Mouse (Mus musculus): Measurements from ENCODE around the gene Mtx1. TPM values are rescaled to one million over a fixed set of nuclear protein-coding genes. Genes with fewer than 3 reads are reported as not detected.
A peak's percentile ranks its signal among the peaks of the same experiment; 100 is the strongest.

Gene Mtx1
- polyA plus RNA-seq, 1 experiment, result 66.4 TPM

GRCm38 (mm10) chr3:89215853-89216252 is 11.0 kb downstream of the Mtx1 start:
- no peak overlapping the region for H3K4me3 ChIP-seq (replicated peaks; ENCODE audit: control insufficient read depth, low read depth, low read length)
- TF ChIP-seq POLR2A (IDR thresholded peaks at IDR 0.05; ENCODE audit: borderline replicate concordance, control insufficient read depth, low read depth, low read length), result no peak
- peak; percentile 91 for TF ChIP-seq CTCF (IDR thresholded peaks at IDR 0.05; ENCODE audit: control insufficient read depth, insufficient read depth, low read length)
- under 1% methylated on average over 6 of the region's 6 CpGs for WGBS
- no peak overlapping the region for H3K27ac ChIP-seq (ENCODE audit: control insufficient read depth, insufficient read depth, low read depth, low read length, poor library complexity)
- H3K4me1 ChIP-seq (ENCODE audit: control insufficient read depth, insufficient read depth, low read length), result peaks cover 2% of the 10 kb centered on the region; the same call in 1 of the 2 replicates

- Histone ChIP-seq H3K4me3 (replicated peaks; ENCODE audit: control insufficient read depth, low read depth, low read length) (peak within 1 kb of the TSS; percentile 80), H3K27ac (ENCODE audit: control insufficient read depth, insufficient read depth, low read depth, low read length, poor library complexity) (peak within 1 kb of the TSS; percentile 52), H3K4me1 (ENCODE audit: control insufficient read depth, insufficient read depth, low read length) (peaks cover 2% of the 10 kb centered on the region; the same call in 1 of the 2 replicates)
- TF ChIP-seq POLR2A (IDR thresholded peaks at IDR 0.05; ENCODE audit: borderline replicate concordance, control insufficient read depth, low read depth, low read length) (no peak), CTCF (IDR thresholded peaks at IDR 0.05; ENCODE audit: control insufficient read depth, insufficient read depth, low read length) (no peak)
- 7% methylated on average over 19 of the region's 19 CpGs for WGBS
These were observed 12.0 kb downstream of the Mtx1 start, which contains the start of gene Thbs3 for GRCm38 (mm10) chr3:89214681-89215411. TSS of gene Thbs3 (plus strand) at chr3:89215180.

- no peak for TF ChIP-seq CTCF (IDR thresholded peaks at IDR 0.05; ENCODE audit: control insufficient read depth, insufficient read depth, low read length)
- TF ChIP-seq POLR2A (IDR thresholded peaks at IDR 0.05; ENCODE audit: borderline replicate concordance, control insufficient read depth, low read depth, low read length), result peak; percentile 63; the same call in 1 of the 2 replicates
These were observed 12.9 kb downstream of the Mtx1 start for GRCm38 (mm10) chr3:89213803-89214530.

GRCm38 (mm10) chr3:89210731-89211130 is 16.2 kb downstream of the Mtx1 start:
- WGBS, result 63% methylated on average over 7 of the region's 7 CpGs
- peaks cover 2% of the 10 kb centered on the region; the same call in 1 of the 2 replicates for H3K4me1 ChIP-seq (ENCODE audit: control insufficient read depth, insufficient read depth, low read length)
- H3K4me3 ChIP-seq (replicated peaks; ENCODE audit: control insufficient read depth, low read depth, low read length), result no peak overlapping the region
- TF ChIP-seq POLR2A (IDR thresholded peaks at IDR 0.05; ENCODE audit: borderline replicate concordance, control insufficient read depth, low read depth, low read length), result no peak
- no peak for TF ChIP-seq CTCF (IDR thresholded peaks at IDR 0.05; ENCODE audit: control insufficient read depth, insufficient read depth, low read length)
- H3K27ac ChIP-seq (ENCODE audit: control insufficient read depth, insufficient read depth, low read depth, low read length, poor library complexity), result no peak overlapping the region

More at GRCm38 (mm10) chr3:89213803-89214530, 12.9 kb downstream of the Mtx1 start:
- H3K4me1 ChIP-seq (ENCODE audit: control insufficient read depth, insufficient read depth, low read length), result peaks cover 2% of the 10 kb centered on the region; the same call in 1 of the 2 replicates
- H3K27ac ChIP-seq (ENCODE audit: control insufficient read depth, insufficient read depth, low read depth, low read length, poor library complexity), result peak overlapping the region; percentile 52
- WGBS, result under 1% methylated on average over 69 of the region's 69 CpGs
- peak overlapping the region; percentile 80 for H3K4me3 ChIP-seq (replicated peaks; ENCODE audit: control insufficient read depth, low read depth, low read length)

GRCm38 (mm10) chr3:89210162-89210561 is 16.7 kb downstream of the Mtx1 start:
- Histone ChIP-seq H3K4me3 (replicated peaks; ENCODE audit: control insufficient read depth, low read depth, low read length) (no peak overlapping the region), H3K4me1 (ENCODE audit: control insufficient read depth, insufficient read depth, low read length) (no peaks in the 10 kb centered on the region), H3K27ac (ENCODE audit: control insufficient read depth, insufficient read depth, low read depth, low read length, poor library complexity) (no peak overlapping the region)
- TF ChIP-seq POLR2A (IDR thresholded peaks at IDR 0.05; ENCODE audit: borderline replicate concordance, control insufficient read depth, low read depth, low read length) (no peak), CTCF (IDR thresholded peaks at IDR 0.05; ENCODE audit: control insufficient read depth, insufficient read depth, low read length) (no peak)
- WGBS, result 67% methylated on average over 13 of the region's 13 CpGs

GRCm38 (mm10) chr3:89209731-89210130 is 17.2 kb downstream of the Mtx1 start:
- 86% methylated on average over 7 of the region's 7 CpGs for WGBS
- Histone ChIP-seq H3K4me1 (ENCODE audit: control insufficient read depth, insufficient read depth, low read length) (no peaks in the 10 kb centered on the region), H3K27ac (ENCODE audit: control insufficient read depth, insufficient read depth, low read depth, low read length, poor library complexity) (no peak overlapping the region), H3K4me3 (replicated peaks; ENCODE audit: control insufficient read depth, low read depth, low read length) (no peak overlapping the region)
- TF ChIP-seq POLR2A (IDR thresholded peaks at IDR 0.05; ENCODE audit: borderline replicate concordance, control insufficient read depth, low read depth, low read length) (no peak), CTCF (IDR thresholded peaks at IDR 0.05; ENCODE audit: control insufficient read depth, insufficient read depth, low read length) (no peak)

- Histone ChIP-seq H3K4me3 (replicated peaks; ENCODE audit: control insufficient read depth, low read depth, low read length) (no peak overlapping the region), H3K4me1 (ENCODE audit: control insufficient read depth, insufficient read depth, low read length) (no peaks in the 10 kb centered on the region), H3K27ac (ENCODE audit: control insufficient read depth, insufficient read depth, low read depth, low read length, poor library complexity) (no peak overlapping the region)
- 84% methylated on average over 6 of the region's 6 CpGs for WGBS
- TF ChIP-seq CTCF (IDR thresholded peaks at IDR 0.05; ENCODE audit: control insufficient read depth, insufficient read depth, low read length) (no peak), POLR2A (IDR thresholded peaks at IDR 0.05; ENCODE audit: borderline replicate concordance, control insufficient read depth, low read depth, low read length) (no peak)
These were observed 18.2 kb downstream of the Mtx1 start for GRCm38 (mm10) chr3:89208736-89209135.

GRCm38 (mm10) chr3:89208075-89208657 is 18.7 kb downstream of the Mtx1 start:
- Histone ChIP-seq H3K27ac (ENCODE audit: control insufficient read depth, insufficient read depth, low read depth, low read length, poor library complexity) (no peak overlapping the region), H3K4me3 (replicated peaks; ENCODE audit: control insufficient read depth, low read depth, low read length) (no peak overlapping the region), H3K4me1 (ENCODE audit: control insufficient read depth, insufficient read depth, low read length) (peaks cover 3% of the 10 kb centered on the region)
- TF ChIP-seq CTCF (IDR thresholded peaks at IDR 0.05; ENCODE audit: control insufficient read depth, insufficient read depth, low read length) (no peak), POLR2A (IDR thresholded peaks at IDR 0.05; ENCODE audit: borderline replicate concordance, control insufficient read depth, low read depth, low read length) (no peak)
- 82% methylated on average over 13 of the region's 13 CpGs for WGBS
